Mouse (Mus musculus) megakaryocyte-erythroid progenitor cell, adult 5-6 weeks (primary cell): ENCODE measurements at regions not wholly inside any gene's neighbourhood (a gene's known extent, or its start where the extent isn't known, plus 50 kb on each side); places are given as distances from the start of the nearest gene placed in this dataset.

Source experiments
- ATAC-seq: replicated peaks from 2 replicates; pipeline ENCODE4 v1.8.0; 2016; ENCODE audit warnings: mild to moderate bottlenecking, inconsistent platforms; ENCODE audit not compliant: severe bottlenecking, poor library complexity, low FRiP score, low TSS enrichment

GRCm38 (mm10) chr2:71680746-71681145 lies 64.7 kb upstream of the Itga6 start:
- no peak for ATAC-seq

GRCm38 (mm10) chr2:71681148-71681547 lies 64.3 kb upstream of the Itga6 start:
- ATAC-seq, result no peak

- no peak for ATAC-seq
These were observed 62.0 kb upstream of the Itga6 start for GRCm38 (mm10) chr2:71683375-71683774.

GRCm38 (mm10) chr2:71685239-71685638 lies 60.2 kb upstream of the Itga6 start:
- ATAC-seq, result no peak

GRCm38 (mm10) chr2:71689041-71689440 lies 56.4 kb upstream of the Itga6 start:
- ATAC-seq, result no peak

- ATAC-seq, result peak; percentile 87
These were observed 54.9 kb upstream of the Itga6 start for GRCm38 (mm10) chr2:71690277-71691161.

- ATAC-seq, result no peak
These were observed 50.6 kb upstream of the Itga6 start for GRCm38 (mm10) chr2:71694758-71695310.
